Mouse (Mus musculus) kidney, embryonic 15.5 days (tissue): Measurements from ENCODE around the gene Gm13695. TPM values are rescaled to one million over a fixed set of nuclear protein-coding genes. Genes with fewer than 3 reads are reported as not detected.
A peak's percentile ranks its signal among the peaks of the same experiment; 100 is the strongest.
"Not testable (repeated sequence)": the region's sequence is repeated elsewhere in the genome, so short reads cannot be mapped to it uniquely, and the experiment has no call there.

Experiments used
- ATAC-seq: fragments of 200-750 bp; cut with Nextera tagmentation; replicated peaks from 2 replicates; pipeline ENCODE4 v1.8.0; 2017; ENCODE audit warnings: moderate TSS enrichment; ENCODE audit not compliant: low FRiP score
- H3K27ac ChIP-seq: fragments of 300-500 bp; sonication (generic); 2 replicates; pipeline ENCODE4 v1.5.1; 2015; ENCODE audit warnings: mild to moderate bottlenecking, inconsistent platforms
- H3K27me3 ChIP-seq: fragments of 300-500 bp; sonication (generic); 2 replicates; pipeline ENCODE4 v1.6.1; 2015; ENCODE audit warnings: inconsistent platforms
- H3K36me3 ChIP-seq: fragments of 300-500 bp; sonication (generic); 2 replicates; pipeline ENCODE4 v1.6.1; 2015; ENCODE audit warnings: inconsistent platforms
- H3K4me1 ChIP-seq: fragments of 300-500 bp; sonication (generic); 2 replicates; pipeline ENCODE4 v1.6.1; 2015; ENCODE audit warnings: inconsistent platforms
- H3K4me2 ChIP-seq: fragments of 300-500 bp; sonication (generic); 2 replicates; pipeline ENCODE4 v1.6.1; 2015; ENCODE audit warnings: moderate library complexity, mild to moderate bottlenecking, inconsistent platforms
- H3K4me3 ChIP-seq: fragments of 300-500 bp; sonication (generic); replicated peaks from 2 replicates; pipeline ENCODE4 v1.5.1; 2015; ENCODE audit warnings: mild to moderate bottlenecking, inconsistent platforms
- H3K9ac ChIP-seq: fragments of 300-500 bp; sonication (generic); 2 replicates; pipeline ENCODE4 v1.6.1; 2015; ENCODE audit warnings: mild to moderate bottlenecking, inconsistent platforms
- H3K9me3 ChIP-seq: fragments of 300-500 bp; sonication (generic); replicated peaks from 2 replicates; pipeline ENCODE4 v1.6.1; 2016; ENCODE audit warnings: inconsistent platforms
- WGBS: fragments of 180-500 bp; shearing (Covaris S2); methylation state at CpG from one replicate; pipeline ENCODE4 v1.1.7; 2015; ENCODE audit warnings: mixed read lengths; 5-methylcytosine and 5-hydroxymethylcytosine counted together
- polyA plus RNA-seq: library from polyadenylated mRNA; unstranded; fragments of >200 nt; fragmentation: Nextera tagmentation; extraction: Ambion mirVana; gene quantifications from 2 replicates; pipeline ENCODE4 v1.2.1, GENCODE M21; 2015

The Gm13695 gene
- polyA plus RNA-seq: not detected in 2 replicates

DNA sequence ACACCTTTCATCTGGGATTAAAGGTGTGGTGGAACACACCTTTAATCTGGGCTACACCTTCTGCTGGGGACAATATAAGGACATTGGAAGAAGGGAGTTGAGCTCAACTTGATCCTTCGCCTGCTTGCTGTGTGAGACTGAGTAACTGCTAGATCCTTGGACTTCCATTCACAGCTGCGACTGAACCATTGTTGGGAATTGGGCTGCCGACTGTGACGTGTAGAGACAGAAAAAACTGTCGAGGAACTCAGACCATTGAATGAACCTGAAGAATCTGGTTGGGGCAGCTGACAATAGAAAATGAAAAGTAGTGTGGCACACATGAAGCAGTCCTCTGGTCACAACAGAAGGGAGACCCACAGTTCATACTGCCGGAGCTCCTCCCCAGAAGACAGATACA, at the start of gene Gm13695:
Gm13695 (plus strand) TSS at position 301 of the 400 bp plus-strand sequence.
- no CpG with 5 or more reads among the region's 6 CpGs for WGBS

GRCm38 (mm10) chr2:83929478-83930088, 37.5 kb upstream of the Gm13695 start:
- WGBS: 34% methylated on average over 2 of the region's 2 CpGs
- Histone ChIP-seq H3K9me3 (no peaks in the 10 kb centered on the region), H3K4me1 (no peaks in the 10 kb centered on the region), H3K27me3 (no peaks in the 10 kb centered on the region), H3K36me3 (no peaks in the 10 kb centered on the region), H3K9ac (no peak overlapping the region), H3K27ac (no peak overlapping the region), H3K4me3 (no peak overlapping the region), H3K4me2 (no peak overlapping the region)
- peak; percentile 64 for ATAC-seq

More for the DNA sequence above, at the start of gene Gm13695:
- H3K4me3 ChIP-seq, H3K36me3 ChIP-seq, H3K27ac ChIP-seq, H3K9ac ChIP-seq, H3K4me2 ChIP-seq, H3K27me3 ChIP-seq, ATAC-seq, H3K4me1 ChIP-seq, H3K9me3 ChIP-seq: not testable (repeated sequence)

DNA sequence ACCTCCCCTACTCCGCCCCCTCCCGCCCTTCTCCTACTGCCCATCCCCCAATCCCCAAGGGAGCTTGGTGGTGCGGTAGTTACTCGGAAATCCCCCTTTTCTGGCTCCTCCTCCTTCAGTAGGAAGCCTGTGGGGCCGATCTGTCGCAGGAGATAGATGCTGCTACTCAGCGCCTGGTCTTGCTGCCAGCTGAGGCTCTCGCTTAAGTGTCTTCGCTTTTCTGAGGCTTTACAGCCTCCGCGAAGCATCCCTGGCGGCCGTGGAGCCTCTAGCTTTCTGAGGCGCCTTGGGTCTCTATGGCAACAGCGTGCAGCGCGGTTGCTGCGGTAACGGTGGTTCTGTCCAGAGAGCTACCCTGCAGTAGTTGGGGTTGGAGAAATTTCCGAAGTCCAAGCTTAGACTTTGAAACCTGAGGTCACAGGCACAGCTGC, 26.2 kb upstream of the Gm13695 start, which contains the start of gene Zswim2:
Zswim2 (minus strand) TSS at position 298 of the 431 bp plus-strand sequence.
- Histone ChIP-seq H3K4me3 (peak within 1 kb of the TSS; percentile 28), H3K36me3 (no peaks in the 10 kb centered on the region), H3K4me2 (peak within 1 kb of the TSS; percentile 56), H3K4me1 (peaks cover 5% of the 10 kb centered on the region), H3K27ac (no peak within 1 kb of the TSS), H3K9me3 (no peaks in the 10 kb centered on the region), H3K27me3 (no peaks in the 10 kb centered on the region), H3K9ac (no peak within 1 kb of the TSS)
- 1% methylated on average over 20 of the region's 20 CpGs for WGBS
- peak; percentile 94 for ATAC-seq

DNA sequence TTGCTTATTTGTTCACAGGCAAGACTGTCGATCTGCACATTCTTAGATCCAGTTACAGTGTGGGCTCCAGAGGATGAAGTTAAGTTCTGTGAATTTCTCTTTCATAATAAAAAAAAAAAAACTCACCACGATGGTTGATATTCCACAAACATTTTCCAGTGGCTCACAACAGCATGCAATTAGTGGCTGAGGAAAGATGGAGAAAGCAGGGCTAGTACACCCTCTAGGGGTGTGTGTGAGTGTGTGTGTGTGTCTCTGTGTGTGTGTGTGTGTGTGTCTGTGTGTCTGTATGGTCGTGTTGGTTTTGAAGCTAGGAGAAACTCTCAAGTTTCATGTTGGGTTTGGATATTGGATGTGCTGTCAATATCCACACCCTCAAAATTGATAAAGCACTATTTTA, 25.7 kb upstream of the Gm13695 start:
- no peak overlapping the region for H3K4me3 ChIP-seq
- H3K27ac ChIP-seq: no peak overlapping the region
- no peak for ATAC-seq
- peak overlapping the region; percentile 56 for H3K4me2 ChIP-seq
- H3K36me3 ChIP-seq: no peaks in the 10 kb centered on the region
- WGBS: 40% methylated on average over 3 of the region's 3 CpGs
- peaks cover 5% of the 10 kb centered on the region for H3K4me1 ChIP-seq
- no peak overlapping the region for H3K9ac ChIP-seq
- H3K27me3 ChIP-seq: no peaks in the 10 kb centered on the region
- no peaks in the 10 kb centered on the region for H3K9me3 ChIP-seq

DNA sequence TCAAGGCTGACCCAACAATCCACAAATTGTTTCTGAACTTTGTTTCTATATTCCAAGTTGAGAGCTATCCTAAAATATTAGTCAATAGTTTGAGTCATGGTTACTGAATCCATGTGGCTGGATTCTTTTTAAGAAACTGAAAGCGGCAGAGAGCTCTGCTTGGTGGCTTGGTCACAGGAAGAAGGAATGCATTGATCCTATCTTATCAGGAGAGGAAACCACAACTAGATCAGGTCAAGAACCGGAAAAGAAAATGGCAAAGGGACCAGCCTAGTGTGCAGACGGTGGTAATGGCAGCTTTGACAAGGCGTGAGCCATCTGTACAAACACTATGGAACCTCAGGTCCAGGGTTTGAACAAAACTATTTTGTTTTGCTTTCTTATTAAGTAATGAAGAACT, 25.3 kb upstream of the Gm13695 start:
- no peak overlapping the region for H3K4me3 ChIP-seq
- no peak overlapping the region for H3K4me2 ChIP-seq
- 66% methylated on average over 4 of the region's 4 CpGs for WGBS
- H3K4me1 ChIP-seq: peaks cover 5% of the 10 kb centered on the region
- no peak for ATAC-seq
- H3K36me3 ChIP-seq: no peaks in the 10 kb centered on the region
- H3K9me3 ChIP-seq: no peaks in the 10 kb centered on the region
- H3K9ac ChIP-seq: no peak overlapping the region
- H3K27me3 ChIP-seq: no peaks in the 10 kb centered on the region
- no peak overlapping the region for H3K27ac ChIP-seq

DNA sequence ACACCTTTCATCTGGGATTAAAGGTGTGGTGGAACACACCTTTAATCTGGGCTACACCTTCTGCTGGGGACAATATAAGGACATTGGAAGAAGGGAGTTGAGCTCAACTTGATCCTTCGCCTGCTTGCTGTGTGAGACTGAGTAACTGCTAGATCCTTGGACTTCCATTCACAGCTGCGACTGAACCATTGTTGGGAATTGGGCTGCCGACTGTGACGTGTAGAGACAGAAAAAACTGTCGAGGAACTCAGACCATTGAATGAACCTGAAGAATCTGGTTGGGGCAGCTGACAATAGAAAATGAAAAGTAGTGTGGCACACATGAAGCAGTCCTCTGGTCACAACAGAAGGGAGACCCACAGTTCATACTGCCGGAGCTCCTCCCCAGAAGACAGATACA, 11.7 kb upstream of the Gm13695 start, which contains the start of gene Gm13698:
Gm13698 (plus strand) TSS at position 301 of the 400 bp plus-strand sequence.
- H3K4me3 ChIP-seq, H3K4me1 ChIP-seq, H3K9me3 ChIP-seq, H3K4me2 ChIP-seq, H3K36me3 ChIP-seq, H3K27me3 ChIP-seq, H3K27ac ChIP-seq, H3K9ac ChIP-seq, ATAC-seq: not testable (repeated sequence)
- no CpG with 5 or more reads among the region's 6 CpGs for WGBS

DNA sequence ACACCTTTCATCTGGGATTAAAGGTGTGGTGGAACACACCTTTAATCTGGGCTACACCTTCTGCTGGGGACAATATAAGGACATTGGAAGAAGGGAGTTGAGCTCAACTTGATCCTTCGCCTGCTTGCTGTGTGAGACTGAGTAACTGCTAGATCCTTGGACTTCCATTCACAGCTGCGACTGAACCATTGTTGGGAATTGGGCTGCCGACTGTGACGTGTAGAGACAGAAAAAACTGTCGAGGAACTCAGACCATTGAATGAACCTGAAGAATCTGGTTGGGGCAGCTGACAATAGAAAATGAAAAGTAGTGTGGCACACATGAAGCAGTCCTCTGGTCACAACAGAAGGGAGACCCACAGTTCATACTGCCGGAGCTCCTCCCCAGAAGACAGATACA, 5.9 kb upstream of the Gm13695 start, which contains the start of gene Gm13693:
Gm13693 (plus strand) TSS at position 301 of the 400 bp plus-strand sequence.
- not testable (repeated sequence) for H3K4me2 ChIP-seq, H3K27me3 ChIP-seq, H3K4me3 ChIP-seq, ATAC-seq, H3K9ac ChIP-seq, H3K4me1 ChIP-seq, H3K36me3 ChIP-seq, H3K27ac ChIP-seq, H3K9me3 ChIP-seq
- WGBS: no CpG with 5 or more reads among the region's 6 CpGs

DNA sequence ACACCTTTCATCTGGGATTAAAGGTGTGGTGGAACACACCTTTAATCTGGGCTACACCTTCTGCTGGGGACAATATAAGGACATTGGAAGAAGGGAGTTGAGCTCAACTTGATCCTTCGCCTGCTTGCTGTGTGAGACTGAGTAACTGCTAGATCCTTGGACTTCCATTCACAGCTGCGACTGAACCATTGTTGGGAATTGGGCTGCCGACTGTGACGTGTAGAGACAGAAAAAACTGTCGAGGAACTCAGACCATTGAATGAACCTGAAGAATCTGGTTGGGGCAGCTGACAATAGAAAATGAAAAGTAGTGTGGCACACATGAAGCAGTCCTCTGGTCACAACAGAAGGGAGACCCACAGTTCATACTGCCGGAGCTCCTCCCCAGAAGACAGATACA, 5.7 kb downstream of the Gm13695 start, which contains the start of gene Gm13696:
Gm13696 (plus strand) TSS at position 301 of the 400 bp plus-strand sequence.
- not testable (repeated sequence) for H3K4me3 ChIP-seq, H3K4me2 ChIP-seq, H3K27ac ChIP-seq, H3K9me3 ChIP-seq, H3K4me1 ChIP-seq, H3K9ac ChIP-seq, H3K27me3 ChIP-seq, ATAC-seq, H3K36me3 ChIP-seq
- WGBS: no CpG with 5 or more reads among the region's 6 CpGs

DNA sequence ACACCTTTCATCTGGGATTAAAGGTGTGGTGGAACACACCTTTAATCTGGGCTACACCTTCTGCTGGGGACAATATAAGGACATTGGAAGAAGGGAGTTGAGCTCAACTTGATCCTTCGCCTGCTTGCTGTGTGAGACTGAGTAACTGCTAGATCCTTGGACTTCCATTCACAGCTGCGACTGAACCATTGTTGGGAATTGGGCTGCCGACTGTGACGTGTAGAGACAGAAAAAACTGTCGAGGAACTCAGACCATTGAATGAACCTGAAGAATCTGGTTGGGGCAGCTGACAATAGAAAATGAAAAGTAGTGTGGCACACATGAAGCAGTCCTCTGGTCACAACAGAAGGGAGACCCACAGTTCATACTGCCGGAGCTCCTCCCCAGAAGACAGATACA, 11.5 kb downstream of the Gm13695 start, which contains the start of gene Gm13694:
Gm13694 (plus strand) TSS at position 301 of the 400 bp plus-strand sequence.
- not testable (repeated sequence) for H3K9me3 ChIP-seq
- WGBS: no CpG with 5 or more reads among the region's 6 CpGs

DNA sequence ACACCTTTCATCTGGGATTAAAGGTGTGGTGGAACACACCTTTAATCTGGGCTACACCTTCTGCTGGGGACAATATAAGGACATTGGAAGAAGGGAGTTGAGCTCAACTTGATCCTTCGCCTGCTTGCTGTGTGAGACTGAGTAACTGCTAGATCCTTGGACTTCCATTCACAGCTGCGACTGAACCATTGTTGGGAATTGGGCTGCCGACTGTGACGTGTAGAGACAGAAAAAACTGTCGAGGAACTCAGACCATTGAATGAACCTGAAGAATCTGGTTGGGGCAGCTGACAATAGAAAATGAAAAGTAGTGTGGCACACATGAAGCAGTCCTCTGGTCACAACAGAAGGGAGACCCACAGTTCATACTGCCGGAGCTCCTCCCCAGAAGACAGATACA, 17.3 kb downstream of the Gm13695 start, which contains the start of gene Gm13697:
Gm13697 (plus strand) TSS at position 301 of the 400 bp plus-strand sequence.
- not testable (repeated sequence) for H3K27me3 ChIP-seq, H3K27ac ChIP-seq, H3K36me3 ChIP-seq, H3K9me3 ChIP-seq, H3K9ac ChIP-seq, ATAC-seq, H3K4me2 ChIP-seq, H3K4me1 ChIP-seq, H3K4me3 ChIP-seq
- no CpG with 5 or more reads among the region's 6 CpGs for WGBS

More for the DNA sequence above, 11.5 kb downstream of the Gm13695 start, which contains the start of gene Gm13694:
- not testable (repeated sequence) for H3K36me3 ChIP-seq, H3K4me3 ChIP-seq, H3K27me3 ChIP-seq, H3K27ac ChIP-seq, H3K4me2 ChIP-seq, H3K4me1 ChIP-seq, ATAC-seq, H3K9ac ChIP-seq

- ATAC-seq, H3K4me2 ChIP-seq, H3K9me3 ChIP-seq, H3K9ac ChIP-seq, H3K4me3 ChIP-seq, H3K4me1 ChIP-seq, H3K27me3 ChIP-seq, H3K27ac ChIP-seq, H3K36me3 ChIP-seq: not testable (repeated sequence)
- WGBS: no CpG with 5 or more reads among the region's 6 CpGs
Observed at GRCm38 (mm10) chr2:83990253-83990652, 23.1 kb downstream of the Gm13695 start, which contains the start of gene Gm13691. Gene Gm13691 (plus strand): TSS chr2:83990553.

DNA sequence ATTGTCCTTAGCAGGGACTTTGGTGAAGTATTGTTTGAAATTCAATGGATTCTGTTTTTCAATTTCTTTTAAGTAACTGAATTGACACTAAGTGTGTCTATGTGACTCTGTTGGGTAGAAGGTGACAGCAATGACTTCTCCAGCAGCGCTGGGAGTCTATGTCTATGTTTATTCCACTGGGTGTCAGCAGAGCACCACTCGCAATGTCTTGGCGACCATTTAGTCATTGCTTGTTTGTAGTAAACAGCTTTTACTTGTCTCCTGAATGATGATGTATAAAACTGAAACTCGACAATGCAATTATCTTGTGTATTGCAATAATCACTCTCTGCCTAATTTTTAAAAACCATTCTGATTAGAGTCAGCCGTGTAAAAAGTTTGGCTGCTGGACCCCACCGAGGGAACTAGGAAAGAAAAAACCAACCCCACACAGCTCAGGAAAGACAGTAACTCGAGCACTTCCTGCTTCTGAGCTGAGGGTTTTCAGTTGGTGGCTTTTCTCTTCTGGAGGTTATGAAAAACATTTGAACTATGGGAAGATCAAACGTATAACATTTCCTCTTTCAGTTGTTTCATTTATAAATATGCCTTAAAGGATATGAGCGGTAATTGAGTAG, 26.6 kb downstream of the Gm13695 start:
- Histone ChIP-seq H3K27ac (peak overlapping the region; percentile 67), H3K4me2 (0 out of 2 replicates have a peak overlapping the region, but pooled peaks have one; percentile 15)
- not testable (repeated sequence) for H3K9me3 ChIP-seq, H3K27me3 ChIP-seq, H3K4me3 ChIP-seq, H3K4me1 ChIP-seq, H3K36me3 ChIP-seq, H3K9ac ChIP-seq
- peak; percentile 82 for ATAC-seq
- WGBS: 21% methylated on average over 8 of the region's 9 CpGs
